Mouse (Mus musculus) frontal cortex, postnatal 36 days (tissue): ENCODE measurements around the gene Degs1.
A peak's percentile ranks its signal among the peaks of the same experiment; 100 is the strongest.

Source experiments
- DNase-seq, 2 experiments: peaks; one replicate each; pipeline ENCODE4 v3.0.0; 2022; ENCODE audit warnings: low spot score in 2 of 2

Gene Degs1

DNA sequence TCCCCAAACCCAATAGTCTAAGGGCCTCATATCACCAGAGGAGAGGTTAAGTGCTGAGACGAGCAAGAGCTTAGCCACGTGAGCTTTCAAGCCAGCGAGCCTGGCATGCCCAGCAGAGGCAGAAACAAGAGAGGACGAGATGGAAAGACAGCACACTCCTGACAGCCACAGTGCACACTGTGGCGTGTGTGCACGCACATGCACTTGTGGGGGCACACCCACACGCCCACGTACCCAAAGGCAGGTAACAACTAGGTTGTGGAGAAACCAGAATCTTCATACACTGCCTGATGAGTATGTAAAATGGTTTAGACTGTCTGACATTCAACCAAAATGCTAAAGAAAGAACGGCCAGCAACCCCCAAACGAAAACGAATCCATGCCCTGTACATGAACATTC, 2.0 kb downstream of the Degs1 start:
- DNase-seq: no peak

DNA sequence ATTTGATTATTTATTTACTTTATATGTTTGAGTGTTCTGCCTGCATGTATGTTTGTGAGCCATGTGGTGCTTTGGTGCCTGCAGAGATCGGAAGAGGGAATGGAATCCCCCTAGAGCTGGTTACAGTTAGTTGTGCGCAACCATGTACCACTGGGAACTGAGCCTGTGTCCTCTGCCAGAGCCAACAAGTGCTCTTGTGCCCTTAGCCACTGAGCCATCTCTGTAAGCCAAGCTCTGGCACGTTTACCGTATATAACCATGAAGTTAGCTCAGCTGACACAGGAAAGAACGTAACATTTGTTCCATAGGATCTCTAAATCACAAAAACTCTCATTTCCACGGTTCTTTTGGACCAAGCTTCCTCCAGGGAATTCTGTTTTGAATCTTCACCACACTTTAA, 2.6 kb downstream of the Degs1 start:
- no peak for DNase-seq

DNA sequence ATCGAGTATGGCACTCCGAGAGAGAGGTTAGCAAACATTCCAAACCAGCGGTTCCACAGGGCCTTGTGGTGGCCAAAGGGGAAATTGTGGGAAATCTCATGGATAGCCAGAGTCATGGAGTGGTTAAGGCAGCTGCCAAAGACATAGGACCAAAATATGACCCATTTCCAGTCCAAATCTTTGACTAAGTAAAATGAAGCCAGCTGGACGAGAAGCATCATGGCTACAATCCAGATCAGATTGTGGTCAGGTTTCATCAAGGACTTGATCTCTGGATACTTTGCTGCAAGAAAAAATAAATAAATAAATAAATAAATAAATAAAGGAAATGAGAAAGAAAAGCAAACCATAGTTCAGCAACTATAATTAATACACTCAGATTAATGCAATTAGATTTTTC, 3.2 kb downstream of the Degs1 start:
- DNase-seq: no peak

DNA sequence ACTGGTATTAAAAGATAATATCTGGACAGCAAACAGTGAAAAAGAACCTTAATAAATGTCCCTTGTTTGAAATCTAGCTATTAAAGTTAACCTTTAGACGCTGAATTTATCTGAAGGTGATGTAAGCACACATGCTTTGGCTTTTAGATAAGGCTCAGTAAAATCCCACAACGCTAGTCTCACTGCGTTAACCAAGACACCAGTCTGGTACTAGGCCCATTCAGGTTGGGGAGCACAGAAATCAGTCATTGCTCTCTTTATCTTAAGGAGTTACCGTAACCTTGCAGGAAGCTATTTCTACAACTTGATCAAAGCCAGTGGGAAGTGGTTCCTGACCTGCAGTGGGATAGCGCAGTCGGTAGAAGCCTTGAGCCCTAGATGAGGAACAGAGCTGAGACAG, 7.5 kb downstream of the Degs1 start:
- DNase-seq: no peak

DNA sequence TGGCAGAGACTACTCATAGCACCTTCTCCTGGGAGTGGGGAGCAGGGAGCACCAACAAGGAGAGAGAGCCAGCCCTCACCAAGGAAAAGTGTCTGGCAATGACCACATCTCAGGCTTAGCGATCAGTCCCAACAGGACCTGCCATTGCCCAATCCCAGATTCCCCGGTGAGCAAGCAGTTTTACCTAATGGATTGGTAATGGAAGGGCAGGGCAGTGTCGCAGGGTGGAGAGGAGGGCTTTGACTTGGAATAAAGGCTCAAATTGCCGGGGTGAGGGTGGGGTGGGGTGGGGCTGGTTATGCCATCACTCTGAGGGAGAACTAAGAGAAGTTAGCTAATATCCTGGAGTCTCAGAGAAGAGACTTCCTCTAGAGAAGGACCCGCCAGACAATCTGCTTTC, 11.0 kb downstream of the Degs1 start:
- DNase-seq: no peak

DNA sequence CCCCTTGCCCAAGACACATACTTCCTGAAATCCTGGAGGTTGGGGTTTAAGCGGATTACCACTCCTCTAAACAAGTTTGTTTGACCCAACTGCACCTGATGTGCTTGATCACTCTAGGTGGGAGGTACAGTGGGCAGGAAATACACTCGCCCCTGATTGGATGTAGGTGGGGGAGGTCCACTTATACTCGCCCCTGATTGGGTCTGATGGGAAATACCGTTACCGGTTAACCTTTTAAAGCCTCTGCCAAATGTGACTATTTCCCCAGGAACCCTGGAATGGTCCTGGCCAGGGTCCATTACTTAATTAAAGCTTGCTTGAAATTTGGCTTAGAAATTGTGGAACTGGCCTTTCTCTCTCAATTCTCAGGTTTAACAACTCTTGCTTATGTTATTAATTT, 11.5 kb downstream of the Degs1 start:
- no peak for DNase-seq

DNA sequence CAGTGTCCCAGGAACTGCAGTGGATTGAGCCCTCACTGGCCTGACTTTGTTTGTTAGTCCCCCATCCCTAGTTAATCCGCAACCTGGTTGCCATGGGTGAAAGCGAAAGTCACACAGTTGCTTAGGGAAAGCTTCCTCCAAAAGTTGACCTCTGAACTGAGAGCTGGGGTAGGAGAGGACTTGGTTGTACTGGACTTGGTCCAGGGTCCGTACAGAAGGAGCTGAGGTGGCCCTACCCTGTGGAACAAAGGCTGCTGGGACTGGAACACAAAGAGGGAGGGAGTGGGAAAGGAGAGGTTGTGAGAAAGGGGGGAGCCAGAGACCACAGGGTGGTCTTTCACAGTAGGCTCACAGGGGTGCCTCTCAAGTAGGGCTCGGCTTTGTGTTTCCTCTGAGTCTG, 14.3 kb downstream of the Degs1 start:
- no peak for DNase-seq

DNA sequence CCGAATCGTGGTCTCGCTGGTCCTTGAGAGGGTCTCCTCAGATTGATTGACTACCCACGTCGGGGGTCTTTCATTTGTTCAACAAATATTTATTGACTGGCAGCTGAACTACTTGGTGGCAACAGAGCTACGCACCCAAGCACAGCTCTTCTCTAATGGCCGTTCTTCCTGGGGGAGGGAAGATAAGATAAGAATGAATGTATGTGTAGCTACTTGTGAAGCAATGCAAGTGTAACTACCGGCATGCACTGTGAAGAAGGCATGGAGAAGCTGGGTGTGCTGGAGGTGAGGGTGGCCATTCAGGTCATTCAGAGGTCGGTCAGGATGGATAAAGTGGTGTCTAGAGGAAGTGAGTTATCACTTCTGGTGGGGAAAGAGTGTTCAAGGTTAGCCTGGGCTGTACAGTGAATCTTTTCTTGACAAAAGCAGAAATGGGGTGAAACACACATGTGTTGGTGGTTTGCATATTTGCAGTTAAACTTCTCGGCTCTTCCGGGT, 16.5 kb downstream of the Degs1 start:
- DNase-seq: no peak

DNA sequence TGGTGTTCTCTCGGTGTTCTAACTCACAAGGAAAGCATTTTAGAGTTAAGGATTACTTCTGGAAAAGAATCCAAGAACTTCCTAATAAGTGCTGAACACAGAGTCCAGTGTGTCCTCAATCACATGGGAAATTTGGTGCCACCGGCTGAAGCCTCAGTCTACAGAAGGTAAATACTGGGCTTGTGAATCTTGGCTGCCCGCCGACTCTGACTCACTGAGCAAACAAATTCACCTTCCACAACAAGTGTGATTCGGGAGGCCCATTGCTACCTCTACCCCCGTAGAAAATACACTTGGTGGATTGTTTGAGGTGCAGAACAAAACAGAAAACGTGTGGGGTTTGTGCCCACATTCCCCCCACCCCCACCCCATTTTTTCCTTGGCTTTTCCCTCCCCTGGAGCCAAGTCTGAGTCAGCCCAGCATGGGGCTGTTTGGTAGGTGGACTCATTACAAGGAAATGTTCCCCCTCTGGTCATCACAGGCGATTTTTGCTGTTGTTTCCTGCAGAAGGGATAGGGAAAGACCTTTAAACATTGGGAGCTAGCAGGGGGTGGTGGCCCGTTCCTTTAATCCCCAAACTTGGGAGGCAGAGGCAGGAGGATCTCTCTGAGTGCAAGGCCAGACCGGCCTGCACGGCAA, 26.4 kb downstream of the Degs1 start:
- DNase-seq: no peak

DNA sequence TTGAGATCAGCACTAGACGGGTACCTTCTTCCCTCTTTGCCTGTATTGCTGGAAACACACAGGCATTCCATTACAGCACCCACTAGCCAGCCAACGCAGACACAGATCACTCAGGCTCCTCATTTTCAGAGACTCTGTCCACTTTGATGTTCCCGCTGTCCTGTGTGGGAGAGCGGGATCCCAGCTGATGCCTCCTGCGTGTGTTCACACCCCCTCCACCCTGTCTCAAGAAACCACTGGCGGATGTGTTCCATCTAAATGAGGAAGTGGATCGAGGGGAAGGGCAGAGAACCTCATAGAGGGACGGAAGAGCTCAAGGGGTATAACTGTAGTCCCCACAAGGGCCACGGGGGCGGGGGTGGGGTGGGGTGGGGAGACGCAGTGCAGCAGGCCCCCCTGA, 27.6 kb downstream of the Degs1 start:
- DNase-seq: no peak

DNA sequence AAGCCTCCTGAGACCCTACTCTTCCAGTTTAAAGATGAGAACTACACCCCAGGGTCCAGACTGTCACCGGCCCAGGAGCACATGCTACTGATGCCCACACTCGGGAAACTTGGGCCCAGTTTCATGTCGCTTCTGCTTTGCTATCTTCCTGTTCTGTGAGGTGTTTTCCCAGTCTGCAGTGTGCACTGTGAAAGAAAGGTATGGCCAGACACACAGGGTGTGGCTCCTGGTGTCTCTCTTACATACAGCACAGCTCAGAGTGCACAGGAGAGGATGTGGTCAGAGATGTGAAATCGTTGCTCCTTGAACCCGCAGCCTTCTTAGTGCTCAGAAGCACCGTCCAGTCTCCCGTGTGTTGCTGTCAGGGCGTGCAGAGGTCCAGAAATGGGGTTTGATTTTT, 28.0 kb downstream of the Degs1 start:
- DNase-seq: no peak

DNA sequence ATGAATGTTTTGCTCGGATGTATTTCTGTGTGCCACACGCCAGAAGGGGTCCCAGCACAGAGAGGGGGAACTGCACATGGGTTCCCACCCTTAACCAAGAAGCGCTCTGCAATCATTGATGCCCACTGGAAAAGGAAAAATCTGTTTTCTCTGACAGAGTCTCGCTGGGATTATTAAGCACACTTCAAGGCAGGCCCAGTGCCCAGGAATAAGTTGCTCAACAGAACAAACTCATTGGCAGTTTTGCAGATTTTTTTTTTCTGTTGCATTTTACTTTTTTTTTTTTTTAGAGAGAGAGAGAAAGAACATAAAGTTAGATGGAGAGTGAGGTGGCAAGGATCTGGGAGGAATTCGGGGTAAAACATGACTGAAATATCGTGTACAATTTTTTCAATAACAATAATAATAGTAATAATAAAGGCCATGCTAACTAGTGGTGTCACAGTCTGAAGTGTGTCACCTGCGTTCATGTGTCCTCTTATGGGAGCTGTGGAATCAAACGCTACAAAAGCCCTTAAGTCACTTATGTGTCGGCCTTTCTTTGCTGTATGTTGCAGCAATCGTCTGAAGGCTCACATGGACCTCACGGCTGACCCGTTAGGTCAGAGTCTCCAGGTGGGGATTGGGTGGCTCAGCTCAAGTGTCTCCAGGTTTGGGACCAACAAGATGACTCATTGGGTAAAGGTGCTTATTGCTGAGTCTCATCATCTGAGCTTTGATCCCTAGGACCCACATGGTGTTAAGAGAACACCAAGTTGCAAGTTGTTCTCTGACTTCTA, 28.7 kb downstream of the Degs1 start:
- DNase-seq: no peak

DNA sequence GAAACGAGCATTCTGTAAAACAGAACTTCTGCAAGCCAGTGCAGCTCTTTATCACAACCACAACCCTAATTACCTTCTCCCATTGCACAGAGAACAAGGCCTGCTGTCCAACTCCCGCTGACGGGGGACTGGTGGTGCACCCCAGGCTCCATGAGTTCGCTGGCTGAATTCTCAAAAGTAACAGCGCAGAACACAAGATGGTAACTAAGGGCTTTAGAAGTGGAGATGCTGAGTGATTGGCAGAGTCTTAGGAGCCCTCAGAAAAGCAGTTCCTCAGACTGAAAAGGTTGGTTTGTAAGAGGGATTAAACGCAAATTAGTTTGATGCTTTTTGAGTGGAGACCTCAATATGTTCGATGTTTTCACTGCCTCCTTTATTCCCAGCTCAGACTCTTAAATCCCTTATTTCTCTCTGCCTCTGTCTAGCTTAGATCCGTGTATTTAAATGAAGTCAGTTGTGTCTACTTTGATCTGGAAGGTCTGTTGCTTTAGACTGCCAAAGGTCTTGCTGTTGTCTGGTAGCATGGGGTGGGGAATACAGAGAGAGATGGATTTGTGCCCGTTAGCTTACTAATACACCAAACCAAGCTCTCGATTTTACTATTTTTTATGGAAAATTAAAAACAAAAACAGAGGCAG, 30.0 kb downstream of the Degs1 start:
- DNase-seq: no peak

DNA sequence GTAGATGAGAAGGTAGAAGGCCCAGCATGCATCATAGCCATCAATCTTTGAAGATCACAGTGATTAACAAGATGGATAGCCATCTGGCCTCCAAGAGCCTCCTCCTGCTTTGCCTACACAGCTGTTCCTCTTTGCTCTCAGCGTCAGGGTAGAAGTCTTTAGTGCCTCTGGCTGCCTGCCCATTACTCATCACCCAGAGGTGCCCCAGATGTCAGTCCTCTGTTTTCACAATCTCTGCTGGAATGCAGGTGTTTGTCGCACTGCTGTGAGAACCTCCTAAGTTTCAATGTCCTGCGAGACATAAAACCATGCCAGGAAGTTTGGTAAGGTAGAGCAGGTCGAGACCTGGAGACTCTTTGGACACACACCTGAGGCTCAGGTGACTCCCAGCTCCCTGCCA, 31.9 kb downstream of the Degs1 start:
- DNase-seq: no peak

DNA sequence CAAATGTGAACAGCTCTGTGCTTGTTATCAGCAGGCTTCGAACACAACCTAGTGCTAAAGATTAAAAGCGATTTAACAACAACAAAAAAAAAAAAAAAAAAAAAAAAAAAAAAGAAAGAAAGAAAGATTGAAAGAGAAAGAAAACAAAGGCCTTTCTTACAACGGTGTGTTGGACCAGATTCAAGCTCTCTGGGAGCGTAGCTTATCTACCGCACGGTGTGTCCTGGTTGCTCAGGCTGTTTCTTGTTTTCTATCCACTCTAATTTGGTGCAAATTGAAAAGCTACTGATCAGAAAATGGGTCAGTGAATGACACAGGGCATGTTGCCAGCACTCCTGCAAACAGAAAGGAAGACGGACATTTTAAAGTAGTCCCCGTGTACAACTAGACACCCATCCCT, 33.3 kb downstream of the Degs1 start:
- no peak for DNase-seq

DNA sequence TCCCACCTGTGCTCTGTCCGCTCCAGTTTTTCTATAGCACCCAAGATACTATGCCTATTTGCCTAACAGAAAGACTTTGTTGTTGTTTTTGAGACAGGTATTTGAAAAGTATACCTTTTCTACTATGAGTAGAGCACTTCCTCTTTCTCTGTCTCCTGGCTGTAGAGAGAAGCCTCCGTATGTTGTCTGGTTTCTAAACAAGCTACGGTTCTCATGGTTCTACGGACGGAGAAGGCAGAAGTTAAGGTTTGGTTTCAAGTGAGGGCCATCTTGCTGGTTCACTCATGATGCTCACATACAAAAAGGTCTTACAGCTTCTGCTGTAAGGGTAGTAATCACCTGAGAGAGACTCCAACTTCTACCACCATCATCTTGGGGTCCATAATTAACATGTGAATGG, 37.6 kb downstream of the Degs1 start:
- no peak for DNase-seq

DNA sequence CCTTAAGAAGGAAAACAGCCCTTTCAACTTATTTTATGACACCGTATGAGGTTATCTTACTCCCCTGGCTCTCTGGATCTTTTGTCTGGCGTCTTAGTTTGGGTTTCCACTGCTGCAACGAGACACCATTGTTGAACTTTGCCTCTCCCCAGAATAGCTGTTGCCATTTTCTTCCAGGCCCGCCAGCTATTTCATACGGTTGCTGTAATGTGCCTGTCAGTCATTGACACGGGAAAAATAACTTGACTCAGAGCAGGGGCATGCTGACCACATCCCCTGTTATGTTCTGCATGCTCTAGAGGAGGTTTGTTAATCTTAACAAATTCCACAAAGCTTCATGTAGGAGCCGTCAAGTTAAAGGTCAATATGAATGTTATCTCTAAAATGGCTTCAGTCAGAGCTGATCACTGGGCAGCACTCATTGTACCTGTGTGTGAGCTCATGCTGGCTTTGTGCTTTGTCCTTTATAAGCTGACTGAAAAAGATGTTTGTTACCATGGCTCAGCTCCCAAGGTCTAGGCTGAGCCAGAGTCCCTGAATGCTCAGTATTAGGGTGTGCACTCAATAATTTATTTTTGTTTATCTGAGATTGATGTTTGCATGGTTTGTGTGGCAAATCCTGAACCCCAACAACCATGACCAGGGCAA, 44.4 kb downstream of the Degs1 start:
- DNase-seq: no peak

DNA sequence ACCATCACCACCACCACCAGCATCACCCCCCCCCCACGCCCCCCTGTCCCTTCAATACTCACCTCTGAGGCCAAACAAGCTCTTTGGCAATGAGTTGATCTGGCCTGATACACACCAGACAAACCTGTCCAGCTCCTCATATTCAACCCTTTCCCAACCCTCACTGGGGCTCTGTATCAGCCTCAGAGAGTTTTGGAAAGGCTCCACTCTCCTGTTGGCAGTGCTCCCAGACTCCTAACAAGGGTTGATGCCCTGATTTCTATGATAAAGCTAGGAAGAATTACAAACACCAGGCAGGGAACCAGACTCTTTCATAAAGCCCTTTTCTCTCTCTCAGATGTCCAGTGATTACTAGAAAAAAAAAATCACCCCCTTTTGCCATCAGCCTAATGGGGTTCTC, 45.2 kb downstream of the Degs1 start:
- DNase-seq: peak in 1 of 2 experiments; percentile 19

DNA sequence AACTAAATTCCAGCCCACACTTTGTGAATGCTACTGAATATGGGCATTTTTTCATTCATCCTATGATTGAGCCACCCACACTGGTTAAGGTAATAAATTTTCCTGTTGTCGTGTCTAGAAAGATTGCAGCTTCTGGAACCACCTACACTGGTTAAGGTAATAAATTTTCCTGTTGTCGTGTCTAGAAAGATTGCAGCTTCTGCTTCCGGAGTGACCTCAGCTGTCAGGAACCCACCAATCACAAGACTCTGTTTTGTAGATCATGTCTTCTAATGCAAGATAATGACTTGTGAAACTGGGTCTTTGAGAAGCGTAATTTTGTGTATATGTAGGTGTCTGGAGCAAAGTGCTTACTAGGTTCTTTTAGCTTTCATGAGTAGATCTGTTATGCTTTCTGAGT, 47.4 kb downstream of the Degs1 start:
- DNase-seq: no peak

DNA sequence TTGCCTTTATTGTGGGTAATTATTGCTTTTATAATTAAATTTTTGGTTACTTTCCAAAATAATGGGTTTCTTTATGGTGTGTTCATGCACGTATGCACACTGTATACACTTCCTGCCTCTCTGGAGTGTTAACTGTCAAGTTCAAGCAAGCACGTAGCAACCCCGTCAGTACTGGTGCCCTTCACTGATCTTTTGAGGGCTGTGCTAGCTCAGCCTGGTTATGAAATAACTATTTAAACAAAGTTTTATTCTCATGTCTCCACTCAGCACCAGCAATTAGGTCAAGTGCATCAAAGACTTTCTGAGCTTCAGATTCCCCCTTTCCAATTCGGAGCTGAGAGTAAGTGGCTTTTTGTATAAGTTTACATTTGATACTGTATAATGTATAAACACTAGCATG, 53.2 kb downstream of the Degs1 start:
- DNase-seq: no peak

DNA sequence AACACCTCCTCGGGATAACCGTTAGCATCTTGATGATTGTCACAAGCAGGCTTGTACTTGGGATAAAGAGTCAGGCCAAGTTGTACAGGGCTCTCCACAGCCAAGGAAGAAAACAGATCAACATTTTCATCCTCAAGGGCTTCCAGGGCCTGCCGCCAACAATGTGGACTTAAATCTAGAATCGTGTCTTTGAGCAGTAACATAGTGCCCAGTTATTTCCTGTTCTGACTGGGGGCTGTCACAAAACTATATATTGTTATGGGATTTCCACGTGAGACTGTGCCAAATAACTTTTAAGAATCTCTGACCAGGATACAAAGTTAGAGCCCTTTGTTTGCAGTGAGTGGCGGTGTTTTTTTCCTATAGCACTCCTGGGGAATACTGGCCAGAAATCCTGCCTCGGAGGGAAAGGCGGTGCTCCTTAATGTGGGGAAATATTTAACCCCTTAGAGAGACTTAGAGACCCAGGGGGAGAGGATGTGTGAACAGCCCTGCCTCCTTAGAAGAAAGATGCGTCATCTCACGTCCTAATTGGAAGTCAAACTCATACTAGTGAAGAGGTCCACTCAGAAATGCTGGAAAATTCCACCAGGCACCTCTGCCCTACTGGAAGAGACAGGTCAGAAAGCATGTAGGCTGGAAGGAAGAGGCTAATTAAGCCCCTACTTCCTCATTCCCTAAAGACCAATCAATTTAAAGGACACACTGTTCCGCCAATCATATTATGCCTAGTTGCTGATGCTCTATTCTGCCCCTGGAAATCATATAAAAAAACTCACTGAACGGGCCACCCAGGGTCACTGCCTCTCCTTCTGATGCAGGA, 55.3 kb downstream of the Degs1 start:
- DNase-seq: no peak

DNA sequence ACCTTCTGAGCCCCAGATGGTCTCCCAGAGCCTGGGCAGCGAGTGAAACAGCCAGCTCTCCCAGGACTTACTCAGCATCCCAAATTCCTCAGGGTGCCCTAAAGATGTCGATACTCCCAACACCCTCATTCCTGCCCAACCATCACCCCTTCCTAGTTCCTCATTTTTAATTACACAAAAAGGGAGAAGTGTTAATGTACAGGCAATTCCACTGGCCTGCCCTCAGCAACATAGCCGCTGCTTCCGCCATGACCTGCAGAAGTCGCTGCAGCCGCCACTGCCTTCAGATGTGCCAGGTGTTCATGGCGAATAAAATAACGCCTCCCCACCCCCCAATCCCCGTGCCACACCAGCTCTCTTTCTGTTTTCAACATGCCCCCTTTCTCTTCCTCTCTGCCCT, 56.3 kb downstream of the Degs1 start:
- no peak for DNase-seq
